Mouse (Mus musculus) limb, embryonic 11.5 days (tissue): Measurements from ENCODE around the gene Nuak2. TPM values are rescaled to one million over a fixed set of nuclear protein-coding genes. Genes with fewer than 3 reads are reported as not detected.

Source experiments
- ATAC-seq: fragments of 200-750 bp; cut with Nextera tagmentation; 2 replicates; pipeline ENCODE4 v1.8.0; 2017; ENCODE audit warnings: low read depth; ENCODE audit not compliant: insufficient number of reproducible peaks, low FRiP score, low TSS enrichment
- DNase-seq: peaks from one replicate; pipeline ENCODE4 v3.0.0-alpha.2; 2015; ENCODE audit warnings: low spot score
- H3K27ac ChIP-seq: fragments of 300-500 bp; sonication (generic); replicated peaks from 2 replicates; pipeline ENCODE4 v1.5.1; 2014; ENCODE audit warnings: low read depth, mild to moderate bottlenecking, low read length
- H3K27me3 ChIP-seq: fragments of 300-500 bp; sonication (generic); 2 replicates; pipeline ENCODE4 v1.6.1; 2014; ENCODE audit warnings: mild to moderate bottlenecking, low read length, mixed read lengths; ENCODE audit not compliant: control insufficient read depth, insufficient read depth
- H3K36me3 ChIP-seq: fragments of 300-500 bp; sonication (generic); 2 replicates; pipeline ENCODE4 v1.6.1; 2014; ENCODE audit warnings: mild to moderate bottlenecking, low read length, moderate library complexity, mixed read lengths; ENCODE audit not compliant: control insufficient read depth, insufficient read depth
- H3K4me1 ChIP-seq: fragments of 300-500 bp; sonication (generic); 2 replicates; pipeline ENCODE4 v1.6.1; 2014; ENCODE audit warnings: low read length, mixed read lengths; ENCODE audit not compliant: control insufficient read depth, insufficient read depth
- H3K4me2 ChIP-seq: fragments of 300-500 bp; sonication (generic); 2 replicates; pipeline ENCODE4 v1.6.1; 2014; ENCODE audit warnings: low read depth, mild to moderate bottlenecking, moderate library complexity; ENCODE audit not compliant: severe bottlenecking
- H3K4me3 ChIP-seq: fragments of 300-500 bp; sonication (generic); 2 replicates; pipeline ENCODE4 v1.5.1; 2014; ENCODE audit warnings: low read depth, low read length
- H3K9ac ChIP-seq: fragments of 300-500 bp; sonication (generic); 2 replicates; pipeline ENCODE4 v1.6.1; 2014; ENCODE audit warnings: mild to moderate bottlenecking, low read length
- H3K9me3 ChIP-seq: fragments of 300-500 bp; sonication (generic); 2 replicates; pipeline ENCODE4 v1.6.1; 2016; ENCODE audit warnings: low read length; ENCODE audit not compliant: control insufficient read depth
- WGBS: fragments of 180-500 bp; shearing (Covaris S2); extraction: QIAGEN DNeasy Blood & Tissue Kit; methylation state at CpG from one replicate; pipeline ENCODE4 v1.1.7; 2014; 5-methylcytosine and 5-hydroxymethylcytosine counted together
- polyA plus RNA-seq: library from polyadenylated mRNA; unstranded; fragments of >200 nt; fragmentation: Nextera tagmentation; extraction: Ambion mirVana; gene quantifications from 2 replicates; pipeline ENCODE4 v1.2.1, GENCODE M21; 2014

Gene Nuak2
- polyA plus RNA-seq, 1 experiment from 2014 or later = 0.56 TPM

GRCm38 (mm10) chr1:132302341-132302866, 13.5 kb upstream of the Nuak2 start:
- DNase-seq (no peak), ATAC-seq (no peak)
- Histone ChIP-seq H3K4me2 (no peak overlapping the region), H3K9me3 (no peaks in the 10 kb centered on the region), H3K36me3 (no peaks in the 10 kb centered on the region), H3K4me3 (no peak overlapping the region), H3K27me3 (peaks cover 24% of the 10 kb centered on the region), H3K4me1 (peaks cover 9% of the 10 kb centered on the region), H3K9ac (no peak overlapping the region), H3K27ac (no peak overlapping the region)
- 81% methylated on average over 9 of the region's 9 CpGs for WGBS

GRCm38 (mm10) chr1:132304618-132305214, 11.2 kb upstream of the Nuak2 start:
- Histone ChIP-seq H3K27me3 (peaks cover 3% of the 10 kb centered on the region), H3K9ac (no peak overlapping the region), H3K9me3 (no peaks in the 10 kb centered on the region), H3K4me3 (no peak overlapping the region), H3K27ac (no peak overlapping the region), H3K4me1 (peaks cover 5% of the 10 kb centered on the region; the same call in 1 of the 2 replicates), H3K4me2 (no peak overlapping the region), H3K36me3 (no peaks in the 10 kb centered on the region)
- 7% methylated on average over 9 of the region's 9 CpGs for WGBS
- DNase-seq = no peak
- ATAC-seq = no peak

GRCm38 (mm10) chr1:132306160-132306559, 9.8 kb upstream of the Nuak2 start:
- Histone ChIP-seq H3K27me3 (no peaks in the 10 kb centered on the region), H3K4me1 (peaks cover 7% of the 10 kb centered on the region; the same call in 1 of the 2 replicates), H3K4me3 (no peak overlapping the region), H3K9me3 (no peaks in the 10 kb centered on the region), H3K36me3 (no peaks in the 10 kb centered on the region), H3K9ac (no peak overlapping the region), H3K4me2 (no peak overlapping the region), H3K27ac (no peak overlapping the region)
- 36% methylated on average over 4 of the region's 4 CpGs for WGBS
- DNase-seq (no peak), ATAC-seq (no peak)

GRCm38 (mm10) chr1:132306808-132307207, 9.1 kb upstream of the Nuak2 start:
- H3K27ac ChIP-seq = no peak overlapping the region
- H3K4me3 ChIP-seq = no peak overlapping the region
- H3K36me3 ChIP-seq = no peaks in the 10 kb centered on the region
- H3K4me2 ChIP-seq = no peak overlapping the region
- ATAC-seq (no peak), DNase-seq (peak; percentile 67)
- no peak overlapping the region for H3K9ac ChIP-seq
- H3K4me1 ChIP-seq = peaks cover 7% of the 10 kb centered on the region; the same call in 1 of the 2 replicates
- H3K9me3 ChIP-seq = no peaks in the 10 kb centered on the region
- 10% methylated on average over 4 of the region's 4 CpGs for WGBS
- no peaks in the 10 kb centered on the region for H3K27me3 ChIP-seq

- ATAC-seq (no peak), DNase-seq (no peak)
- H3K4me2 ChIP-seq = no peak overlapping the region
- H3K4me1 ChIP-seq = peaks cover 7% of the 10 kb centered on the region; the same call in 1 of the 2 replicates
- H3K9ac ChIP-seq = no peak overlapping the region
- H3K9me3 ChIP-seq = no peaks in the 10 kb centered on the region
- no peak overlapping the region for H3K27ac ChIP-seq
- no peaks in the 10 kb centered on the region for H3K27me3 ChIP-seq
- no peak overlapping the region for H3K4me3 ChIP-seq
- no peaks in the 10 kb centered on the region for H3K36me3 ChIP-seq
- 88% methylated on average over 6 of the region's 6 CpGs for WGBS
Observed at GRCm38 (mm10) chr1:132307962-132308361, 8.0 kb upstream of the Nuak2 start.

GRCm38 (mm10) chr1:132308674-132309073, 7.3 kb upstream of the Nuak2 start:
- H3K4me2 ChIP-seq = no peak overlapping the region
- DNase-seq = no peak
- 89% methylated on average over 7 of the region's 7 CpGs for WGBS
- H3K4me1 ChIP-seq = peaks cover 7% of the 10 kb centered on the region; the same call in 1 of the 2 replicates
- H3K27me3 ChIP-seq = no peaks in the 10 kb centered on the region
- H3K27ac ChIP-seq = no peak overlapping the region
- no peaks in the 10 kb centered on the region for H3K36me3 ChIP-seq
- no peak overlapping the region for H3K4me3 ChIP-seq
- no peak overlapping the region for H3K9ac ChIP-seq
- no peak for ATAC-seq
- no peaks in the 10 kb centered on the region for H3K9me3 ChIP-seq

- Histone ChIP-seq H3K4me3 (no peak overlapping the region), H3K4me1 (peaks cover 7% of the 10 kb centered on the region; the same call in 1 of the 2 replicates), H3K27ac (no peak overlapping the region), H3K4me2 (no peak overlapping the region), H3K9ac (no peak overlapping the region), H3K36me3 (no peaks in the 10 kb centered on the region), H3K9me3 (no peaks in the 10 kb centered on the region), H3K27me3 (0 out of 2 replicates have a peak, but pooled peaks cover 4% of the 10 kb centered on the region)
- 64% methylated on average over 7 of the region's 7 CpGs for WGBS
- ATAC-seq (no peak), DNase-seq (no peak)
Observed at GRCm38 (mm10) chr1:132310754-132311153, 5.2 kb upstream of the Nuak2 start.

- WGBS = 63% methylated on average over 10 of the region's 10 CpGs
- Histone ChIP-seq H3K4me1 (peaks cover 8% of the 10 kb centered on the region), H3K9me3 (no peaks in the 10 kb centered on the region), H3K36me3 (no peaks in the 10 kb centered on the region), H3K4me2 (no peak overlapping the region), H3K27ac (no peak overlapping the region), H3K9ac (no peak overlapping the region), H3K4me3 (no peak overlapping the region), H3K27me3 (0 out of 2 replicates have a peak, but pooled peaks cover 7% of the 10 kb centered on the region)
- DNase-seq (no peak), ATAC-seq (no peak)
Observed at GRCm38 (mm10) chr1:132311174-132311859, 4.6 kb upstream of the Nuak2 start.
